Mouse (Mus musculus): ENCODE results near the gene Tstd3. TPM values are rescaled to one million over a fixed set of nuclear protein-coding genes. Genes with fewer than 3 reads are reported as not detected.
A peak's percentile ranks its signal among the peaks of the same experiment; 100 is the strongest.
"Not testable (repeated sequence)": the region's sequence is repeated elsewhere in the genome, so short reads cannot be mapped to it uniquely, and the experiment has no call there.

The Tstd3 gene
- polyA plus RNA-seq, 1 experiment from 2014 or later, result 14.9 TPM

DNA sequence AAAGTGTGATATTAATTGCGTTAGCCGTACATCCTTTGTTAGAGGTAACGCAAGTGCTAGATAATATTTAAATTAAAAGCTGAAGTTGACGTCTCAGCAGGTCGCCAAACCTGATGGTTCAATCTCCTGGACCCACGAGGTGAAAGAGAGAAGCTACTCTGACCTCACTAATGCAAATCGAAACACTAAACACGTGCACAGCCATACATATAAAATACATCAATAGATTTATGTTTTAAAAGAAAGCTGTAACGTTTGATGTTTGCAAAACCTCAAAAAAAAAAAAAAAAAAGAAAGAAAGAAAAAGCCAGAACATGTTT, 9.9 kb upstream of the Tstd3 start:
- Histone ChIP-seq H3K36me3 (peaks cover 10% of the 10 kb centered on the region), H3K27me3 (no peaks in the 10 kb centered on the region), H3K9ac (replicated peaks) (peak overlapping the region; percentile 85), H3K4me3 (peak overlapping the region; percentile 78), H3K9me3 (no peaks in the 10 kb centered on the region), H3K4me2 (replicated peaks) (peak overlapping the region; percentile 54), H3K4me1 (peaks cover 15% of the 10 kb centered on the region; the same call in 1 of the 2 replicates), H3K27ac (replicated peaks) (no peak overlapping the region)
- ATAC-seq (replicated peaks), result no peak
- WGBS, result 5% methylated on average over 9 of the region's 9 CpGs

DNA sequence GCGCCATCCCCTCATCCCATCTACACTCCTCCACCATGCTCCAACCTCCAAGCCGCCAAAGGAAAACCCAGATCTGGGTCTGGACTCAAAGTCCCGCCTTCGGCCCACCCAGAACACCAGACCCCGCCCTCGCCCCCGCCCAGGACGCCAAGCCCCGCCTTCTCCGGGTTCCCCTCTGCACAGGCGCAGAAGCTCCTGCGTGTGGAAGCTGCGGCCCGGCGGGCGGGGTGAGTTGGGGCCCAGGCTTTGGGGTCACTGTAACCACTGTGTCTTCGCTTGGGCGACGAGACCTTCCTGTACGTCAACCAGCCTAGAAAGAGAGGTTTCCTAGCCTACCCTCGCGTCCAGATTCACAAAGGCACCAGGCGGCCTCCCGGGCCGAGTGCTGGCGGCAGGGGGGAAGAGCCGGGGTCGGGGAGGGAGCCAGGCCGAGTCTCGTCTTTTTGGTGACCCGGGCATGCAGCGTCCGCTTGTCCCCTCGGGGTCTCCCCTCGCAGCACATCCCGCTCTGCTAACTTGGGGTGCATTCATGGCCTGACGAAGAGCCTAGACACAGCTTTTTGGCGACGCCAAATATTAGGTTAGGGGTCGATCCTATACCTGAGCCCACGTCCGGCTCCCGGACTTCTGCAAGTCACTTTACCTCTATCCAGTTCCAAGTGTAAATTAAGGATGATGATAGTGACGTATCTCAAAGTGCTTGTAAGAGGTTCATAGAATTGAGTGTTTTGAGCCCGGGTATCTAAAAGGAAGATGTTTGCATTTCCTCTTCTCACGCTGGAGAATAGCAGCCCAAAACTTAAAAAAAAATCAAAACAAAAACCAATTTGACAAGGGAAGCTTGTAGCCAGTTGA, 9.3 kb upstream of the Tstd3 start:
- Histone ChIP-seq H3K4me1 (peaks cover 15% of the 10 kb centered on the region; the same call in 1 of the 2 replicates), H3K27ac (replicated peaks) (peak overlapping the region; percentile 51)

DNA sequence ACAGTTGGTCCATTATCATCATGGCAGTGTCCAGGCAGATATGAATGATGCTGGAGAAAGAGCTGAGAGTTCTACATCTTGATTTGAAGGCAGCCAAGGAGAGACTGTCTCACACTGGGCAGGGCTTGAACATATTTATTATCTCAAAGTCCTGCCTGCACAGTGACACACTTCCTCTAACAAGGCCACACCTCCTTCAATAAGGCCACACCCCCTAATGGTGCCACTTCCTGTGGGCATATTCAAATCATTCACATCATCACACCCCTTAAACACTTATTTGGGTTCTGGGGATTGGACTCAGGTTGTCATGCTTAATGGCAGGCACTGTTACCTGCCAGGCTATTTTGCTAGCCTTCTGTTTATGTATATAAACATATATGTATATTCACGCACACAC, 5.3 kb upstream of the Tstd3 start:
- no peaks in the 10 kb centered on the region for H3K36me3 ChIP-seq
- ATAC-seq (replicated peaks), result no peak
- no peak overlapping the region for H3K4me3 ChIP-seq
- H3K27ac ChIP-seq (replicated peaks), result no peak overlapping the region
- H3K4me2 ChIP-seq (replicated peaks), result no peak overlapping the region
- H3K9ac ChIP-seq (replicated peaks), result no peak overlapping the region
- WGBS, result 100% methylated on average over 1 of the region's 1 CpGs
- H3K4me1 ChIP-seq, result peaks cover 9% of the 10 kb centered on the region; the same call in 1 of the 2 replicates
- no peaks in the 10 kb centered on the region for H3K9me3 ChIP-seq
- H3K27me3 ChIP-seq, result no peaks in the 10 kb centered on the region

More for the DNA sequence above, 9.3 kb upstream of the Tstd3 start:
- peak overlapping the region; percentile 85 for H3K9ac ChIP-seq (replicated peaks)
- H3K4me2 ChIP-seq (replicated peaks), result peak overlapping the region; percentile 54
- H3K9me3 ChIP-seq, result no peaks in the 10 kb centered on the region
- H3K4me3 ChIP-seq, result peak overlapping the region; percentile 78
- no peaks in the 10 kb centered on the region for H3K27me3 ChIP-seq
- peak; percentile 98 for ATAC-seq (replicated peaks)
- peaks cover 4% of the 10 kb centered on the region for H3K36me3 ChIP-seq
- under 1% methylated on average over 46 of the region's 46 CpGs for WGBS

DNA sequence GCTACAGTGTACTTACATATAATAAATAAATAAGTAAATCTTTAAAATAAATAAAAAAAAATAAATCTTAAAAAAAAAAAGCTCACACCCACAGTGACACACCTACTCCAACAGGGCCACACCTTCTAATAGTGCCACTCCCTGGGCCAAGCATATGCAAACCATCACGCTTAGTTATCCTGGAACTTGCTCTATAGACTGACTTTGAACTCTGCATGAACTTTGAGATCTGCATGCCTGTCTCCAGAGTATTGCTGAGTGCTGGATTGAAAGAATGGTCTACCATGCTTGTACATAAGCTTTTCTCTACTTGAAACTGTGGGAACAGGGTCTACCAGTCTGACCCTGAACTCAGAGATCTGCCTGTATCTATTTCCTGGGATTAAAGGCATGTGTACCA, 4.1 kb upstream of the Tstd3 start:
- H3K4me1 ChIP-seq, result 0 out of 2 replicates have a peak, but pooled peaks cover 5% of the 10 kb centered on the region
- H3K27me3 ChIP-seq, result no peaks in the 10 kb centered on the region
- no peak overlapping the region for H3K4me3 ChIP-seq
- no peaks in the 10 kb centered on the region for H3K9me3 ChIP-seq
- no peak for ATAC-seq (replicated peaks)
- H3K9ac ChIP-seq (replicated peaks), result no peak overlapping the region
- no peaks in the 10 kb centered on the region for H3K36me3 ChIP-seq
- no peak overlapping the region for H3K27ac ChIP-seq (replicated peaks)
- no peak overlapping the region for H3K4me2 ChIP-seq (replicated peaks)
- WGBS, result 91% methylated on average over 1 of the region's 1 CpGs

DNA sequence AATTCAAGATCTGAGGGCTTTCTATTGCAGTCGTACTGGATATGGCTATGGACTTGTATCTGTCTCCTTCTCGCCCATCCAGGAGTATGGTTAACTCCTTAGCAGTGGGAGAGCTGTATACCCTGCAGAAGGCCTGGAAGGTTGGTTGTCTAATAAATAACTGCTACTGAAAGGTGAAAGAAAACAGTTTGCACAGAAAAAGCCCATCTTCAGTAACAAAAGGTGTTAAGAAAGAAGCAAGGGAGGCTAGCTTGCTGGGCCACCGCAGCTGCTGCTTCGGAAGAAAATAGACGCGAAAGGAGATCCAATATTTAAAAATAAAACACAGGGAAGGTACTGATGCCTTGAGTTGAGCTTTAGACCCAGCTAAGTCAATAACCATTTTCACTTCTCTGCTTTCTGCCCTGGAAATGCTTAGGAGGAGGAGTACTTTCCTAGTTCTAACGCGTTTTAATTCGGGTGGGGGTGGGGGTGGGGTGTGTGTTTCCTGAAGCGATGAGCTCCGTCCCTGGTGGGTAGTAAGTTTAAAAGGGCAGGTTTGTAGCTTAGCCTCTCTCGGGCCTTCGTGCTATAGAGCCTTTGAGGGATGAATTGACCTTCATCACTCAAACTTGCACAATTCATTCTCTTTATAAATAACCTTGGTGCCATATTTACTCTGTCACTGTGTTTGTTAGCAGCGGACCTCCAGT, 695 bp downstream of the Tstd3 start:
- 18% methylated on average over 14 of the region's 14 CpGs for WGBS
- Histone ChIP-seq H3K27ac (replicated peaks) (peak overlapping the region; percentile 33; the same call in 1 of the 2 replicates), H3K36me3 (no peaks in the 10 kb centered on the region), H3K9ac (replicated peaks) (peak overlapping the region; percentile 70), H3K9me3 (no peaks in the 10 kb centered on the region), H3K27me3 (no peaks in the 10 kb centered on the region), H3K4me2 (replicated peaks) (peak overlapping the region; percentile 72), H3K4me1 (peaks cover 10% of the 10 kb centered on the region), H3K4me3 (peak overlapping the region; percentile 77)
- ATAC-seq (replicated peaks), result peak; percentile 33; the same call in 1 of the 2 replicates

DNA sequence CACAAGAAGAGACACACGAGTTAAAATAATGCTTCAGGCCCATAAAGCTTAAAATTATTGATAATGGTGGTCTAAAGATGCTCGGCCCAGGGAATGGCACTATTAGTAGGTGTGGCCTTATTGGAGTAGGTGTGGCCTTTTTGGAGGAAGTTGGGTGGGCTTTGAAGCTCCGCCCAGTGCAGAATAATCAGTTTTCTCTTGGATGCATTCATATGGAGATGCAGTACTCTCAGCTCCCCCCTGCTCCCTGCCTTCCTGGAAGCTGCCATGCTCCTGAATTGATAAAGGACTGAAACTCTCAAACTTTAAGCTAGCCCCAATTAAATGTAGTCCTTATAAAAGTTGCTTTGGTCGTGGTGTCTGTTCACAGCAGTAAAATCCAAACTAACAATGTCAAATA, 3.2 kb downstream of the Tstd3 start:
- Histone ChIP-seq H3K4me3 (no peak overlapping the region), H3K9ac (replicated peaks) (no peak overlapping the region), H3K27me3 (no peaks in the 10 kb centered on the region), H3K4me2 (replicated peaks) (no peak overlapping the region), H3K9me3 (no peaks in the 10 kb centered on the region), H3K36me3 (peaks cover 8% of the 10 kb centered on the region), H3K4me1 (peaks cover 14% of the 10 kb centered on the region), H3K27ac (replicated peaks) (no peak overlapping the region)
- ATAC-seq (replicated peaks), result no peak
- WGBS, result 83% methylated on average over 4 of the region's 4 CpGs

DNA sequence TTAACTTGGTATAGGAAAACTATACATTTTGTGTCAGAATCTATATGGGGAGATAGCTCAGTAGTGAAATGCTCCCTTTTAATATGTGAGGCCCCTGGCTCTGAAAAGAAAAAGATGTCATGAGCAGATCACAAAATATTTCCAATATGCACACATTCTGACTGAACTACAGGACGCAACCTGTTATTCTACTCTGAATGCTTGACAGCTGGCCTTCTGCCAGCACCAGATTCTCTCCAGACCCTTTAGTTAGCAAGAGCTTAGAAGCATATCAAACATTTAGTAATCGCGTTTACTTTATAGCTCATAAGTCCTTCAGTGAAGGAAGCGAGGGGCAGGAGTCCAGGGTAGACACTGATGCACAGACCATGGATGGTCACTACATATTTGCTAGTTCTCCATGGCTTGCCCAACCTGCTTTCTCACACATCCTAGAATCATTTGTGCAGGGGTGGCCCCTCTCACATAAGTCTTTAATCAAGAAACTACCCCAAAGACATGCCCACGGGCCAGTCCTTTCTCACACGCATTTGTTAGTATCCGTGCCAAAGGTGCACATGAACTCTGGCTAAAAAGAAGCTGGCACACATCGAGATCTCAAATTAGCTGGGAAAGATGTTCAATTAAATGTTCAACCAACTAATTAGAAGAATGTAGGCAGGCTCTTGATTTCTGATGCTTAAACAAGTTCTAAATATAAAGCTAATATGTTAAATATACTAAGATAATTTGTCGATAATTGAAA, 5.4 kb downstream of the Tstd3 start:
- Histone ChIP-seq H3K4me2 (replicated peaks) (no peak overlapping the region), H3K4me1 (peaks cover 14% of the 10 kb centered on the region), H3K36me3 (peaks cover 11% of the 10 kb centered on the region), H3K9ac (replicated peaks) (no peak overlapping the region), H3K27ac (replicated peaks) (no peak overlapping the region), H3K4me3 (no peak overlapping the region), H3K27me3 (no peaks in the 10 kb centered on the region), H3K9me3 (no peaks in the 10 kb centered on the region)
- 48% methylated on average over 9 of the region's 9 CpGs for WGBS
- ATAC-seq (replicated peaks), result peak; percentile 51; the same call in 1 of the 2 replicates

DNA sequence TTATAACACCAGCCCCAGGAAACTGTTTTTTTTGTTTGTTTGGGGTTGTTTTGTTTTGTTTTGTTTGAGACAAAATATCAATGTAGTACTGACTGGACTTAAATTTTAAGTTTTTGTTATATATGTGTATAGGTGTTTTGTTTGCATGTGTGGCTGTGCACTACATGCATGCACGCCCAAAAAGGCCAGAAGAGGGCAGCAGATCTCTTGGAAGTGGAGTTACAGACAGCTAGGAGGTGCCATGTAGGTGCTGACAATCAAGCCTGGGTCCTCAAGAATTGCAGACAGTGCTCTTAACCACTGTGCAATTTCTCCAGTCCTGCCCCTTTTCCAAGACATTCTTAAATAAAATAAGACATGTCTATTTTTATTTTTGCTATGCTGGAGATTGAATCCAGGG, 8.2 kb downstream of the Tstd3 start:
- WGBS, result 77% methylated on average over 1 of the region's 1 CpGs
- H3K4me1 ChIP-seq, result peaks cover 10% of the 10 kb centered on the region
- no peaks in the 10 kb centered on the region for H3K27me3 ChIP-seq
- no peak overlapping the region for H3K4me2 ChIP-seq (replicated peaks)
- peaks cover 11% of the 10 kb centered on the region for H3K36me3 ChIP-seq
- H3K4me3 ChIP-seq, result no peak overlapping the region
- H3K9ac ChIP-seq (replicated peaks), result no peak overlapping the region
- H3K27ac ChIP-seq (replicated peaks), result no peak overlapping the region
- no peaks in the 10 kb centered on the region for H3K9me3 ChIP-seq
- no peak for ATAC-seq (replicated peaks)

DNA sequence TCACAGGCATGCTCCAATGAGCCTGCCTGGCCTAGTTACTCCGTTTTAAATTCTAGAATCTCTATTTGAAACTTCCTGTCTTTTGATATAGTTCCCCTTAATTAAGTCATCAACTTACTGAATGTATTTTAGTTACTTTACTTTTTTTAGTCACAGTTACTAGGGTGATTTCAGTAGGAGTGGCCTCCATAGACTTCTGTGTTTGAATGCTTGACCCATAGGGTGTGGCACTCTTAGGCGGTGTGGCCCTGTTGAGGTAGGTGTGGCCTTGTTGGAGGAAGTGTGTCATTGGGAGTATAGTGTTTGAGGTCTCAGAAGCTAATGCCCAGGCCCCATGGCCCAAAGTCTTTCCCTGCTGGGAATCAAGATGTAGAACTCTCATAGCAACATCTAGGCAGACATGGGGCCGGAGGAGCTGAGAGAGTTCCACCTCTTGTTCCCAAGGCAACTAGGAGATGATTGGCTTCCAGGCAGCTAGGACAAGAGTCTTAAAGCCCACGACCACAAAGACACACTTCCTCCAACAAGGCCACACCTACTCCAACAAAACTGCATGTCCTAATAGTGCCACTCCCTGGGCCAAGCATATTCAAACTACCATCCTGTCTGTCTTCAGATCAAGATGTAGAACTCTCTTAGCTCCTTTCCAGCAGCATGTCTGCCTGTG, 11.8 kb downstream of the Tstd3 start:
- Histone ChIP-seq H3K4me3 (no peak overlapping the region), H3K27me3 (no peaks in the 10 kb centered on the region), H3K9ac (replicated peaks) (no peak overlapping the region), H3K36me3 (peaks cover 22% of the 10 kb centered on the region), H3K9me3 (no peaks in the 10 kb centered on the region), H3K4me1 (no peaks in the 10 kb centered on the region), H3K27ac (replicated peaks) (no peak overlapping the region), H3K4me2 (replicated peaks) (no peak overlapping the region)
- no peak for ATAC-seq (replicated peaks)
- 72% methylated on average over 4 of the region's 4 CpGs for whole genome bisulfite sequencing

DNA sequence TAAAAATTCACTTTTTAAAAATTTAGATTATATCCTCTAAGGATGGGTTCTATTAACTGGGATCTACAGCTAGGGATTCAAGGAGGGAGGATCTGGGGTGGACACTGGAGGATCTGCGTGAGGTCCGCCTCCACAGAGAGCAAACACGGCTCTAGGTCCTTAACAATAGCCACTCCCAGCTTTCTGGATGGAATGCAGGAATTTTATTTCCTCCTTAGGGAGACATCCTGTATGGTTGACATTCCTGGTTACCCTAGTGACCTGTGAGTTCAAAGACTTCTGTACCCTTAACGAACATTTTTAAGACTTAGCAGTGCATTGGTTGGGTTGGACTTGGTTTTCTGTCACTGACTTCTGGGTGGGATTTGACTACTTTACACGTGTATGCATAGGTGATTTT, 21.3 kb downstream of the Tstd3 start:
- WGBS, result 84% methylated on average over 5 of the region's 5 CpGs
- Histone ChIP-seq H3K27me3 (no peaks in the 10 kb centered on the region), H3K9ac (replicated peaks) (no peak overlapping the region), H3K9me3 (no peaks in the 10 kb centered on the region), H3K4me3 (no peak overlapping the region), H3K27ac (replicated peaks) (no peak overlapping the region), H3K4me1 (no peaks in the 10 kb centered on the region), H3K4me2 (replicated peaks) (no peak overlapping the region), H3K36me3 (peaks cover 23% of the 10 kb centered on the region)
- ATAC-seq (replicated peaks), result no peak

DNA sequence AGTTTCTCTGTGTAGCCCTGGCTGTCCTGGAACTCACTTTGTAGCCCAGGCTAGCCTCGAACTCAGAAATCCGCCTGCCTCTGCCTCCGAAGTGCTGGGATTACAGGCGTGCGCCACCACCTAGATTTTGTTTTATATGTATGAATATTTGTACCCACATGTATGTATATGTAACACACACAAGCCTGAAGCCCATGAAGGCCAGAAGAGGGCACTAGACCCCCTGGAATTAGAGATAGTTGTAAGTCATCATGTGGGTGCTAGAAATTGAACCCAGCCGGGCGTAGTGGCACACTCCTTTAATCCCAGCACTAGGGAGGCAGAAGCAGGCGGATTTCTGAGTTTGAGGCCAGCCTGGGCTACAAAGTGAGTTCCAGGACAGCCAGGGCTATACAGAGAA, 22.9 kb downstream of the Tstd3 start:
- 94% methylated on average over 8 of the region's 8 CpGs for WGBS
- H3K4me2 ChIP-seq (replicated peaks); H3K4me1 ChIP-seq; H3K9ac ChIP-seq (replicated peaks); H3K27ac ChIP-seq (replicated peaks); H3K27me3 ChIP-seq; H3K9me3 ChIP-seq; H3K4me3 ChIP-seq; ATAC-seq (replicated peaks): not testable (repeated sequence)
- peaks cover 28% of the 10 kb centered on the region for H3K36me3 ChIP-seq
